ENCODE assay signal across 6 mouse cellular contexts in genomic region chr4:126983736-126984525, GRCm38 (mm10). TPM values are rescaled to one million over a fixed set of nuclear protein-coding genes. Genes with fewer than 3 reads are reported as not detected.
DNase-seq lines count a peak whose midpoint lies in the region; TF ChIP-seq lines count a peak whose summit lies in the region.
"Not testable (repeated sequence)": the region's sequence is repeated elsewhere in the genome, so short reads cannot be mapped to it uniquely, and the experiment has no call there.

No protein-coding gene starts in this region.

- not testable (repeated sequence) for TF ChIP-seq CTCF in C2C12 (IDR thresholded peaks at IDR 0.05; ENCODE audit: control insufficient read depth, insufficient read depth, insufficient read length)

- H3K27ac ChIP-seq in ES-E14 (ENCODE audit: insufficient read depth, low read depth, low read length, poor library complexity, severe bottlenecking) = peak overlapping the region; percentile 25; the same call in 1 of the 2 replicates

- not testable (repeated sequence) for H3K9me3 ChIP-seq in ES-E14 (ENCODE audit: control insufficient read depth, insufficient read depth, low read depth, low read length)

- not testable (repeated sequence) for H3K79me2 ChIP-seq in C2C12 (ENCODE audit: control insufficient read depth, insufficient read depth)

- not testable (repeated sequence) for H3K36me3 ChIP-seq in C2C12 (ENCODE audit: control insufficient read depth, insufficient read depth); ES-E14 (ENCODE audit: control insufficient read depth, insufficient read depth, low read length, poor library complexity, severe bottlenecking)

- not testable (repeated sequence) for H3ac ChIP-seq in C2C12 (ENCODE audit: control insufficient read depth, insufficient read length, low read depth)

- H3K4me3 ChIP-seq in C2C12 (ENCODE audit: insufficient read depth, poor library complexity, severe bottlenecking); ES-E14 (ENCODE audit: insufficient read depth in 1 of 2, low read depth in 1 of 2, low read length in 2 of 2, poor library complexity in 1 of 2, severe bottlenecking in 1 of 2): not testable (repeated sequence)

- H3K4me1 ChIP-seq in ES-E14 (ENCODE audit: control insufficient read depth in 2 of 2, insufficient read depth in 2 of 2, low read length in 2 of 2, poor library complexity in 1 of 2) = not testable (repeated sequence)

- DNase-seq in ES-E14 (ENCODE audit: low read depth, low spot score) = not testable (repeated sequence)
- DNase-seq in ZHBTc4 (ENCODE audit: low read depth, low spot score) = peak; percentile 63
- peak; percentile 71 for DNase-seq in adrenal gland, adult 2 months
- peak; percentile 42 for DNase-seq in adrenal gland, postnatal 14 days
- DNase-seq in heart, adult 11 months = peak; percentile 29

- H3K27me3 ChIP-seq in C2C12 (ENCODE audit: control insufficient read depth, insufficient read depth, insufficient read length) = not testable (repeated sequence)

- in situ Hi-C loops in ES-E14 (cut with MboI; ENCODE audit: low sequenced_read_pairs in 2 of 2, unreplicated experiment in 2 of 2) = not testable (repeated sequence)

- not testable (repeated sequence) for H3K9ac ChIP-seq in ES-E14 (ENCODE audit: insufficient read depth, low read depth, low read length, poor library complexity, severe bottlenecking)

- not testable (repeated sequence) for H3K79me3 ChIP-seq in C2C12 (ENCODE audit: low read depth)

TF ChIP-seq in C2C12, 6 proteins besides CTCF, POLR2A, EP300 and RAD21:
- peak; percentile 10 for TF ChIP-seq CEBPB (IDR thresholded peaks at IDR 0.05; ENCODE audit: low read depth)

TF ChIP-seq in ES-E14, 5 proteins besides CTCF, POLR2A, EP300 and RAD21:
- 0 out of 2 replicates have a peak, but pooled peaks have one; percentile 11 for TF ChIP-seq ZNF384 (IDR thresholded peaks at IDR 0.05; ENCODE audit: low read depth, low read length)
- peak; percentile 82 for TF ChIP-seq MAFK (IDR thresholded peaks at IDR 0.05; ENCODE audit: insufficient read depth, low read depth, low read length)

RNA-seq across cellular contexts. Expression of gene Zmym4, which starts 16.0 kb away (rescaled TPM):
- 6.7 TPM for polyA plus RNA-seq in C2C12 (2012; fragmentation: generic; extraction: Trizol)
- total RNA-seq in ES-E14 (2012; rRNA removed) = 40.5 and 44.0 TPM in 2 replicates
- total RNA-seq in adrenal gland, adult 2 months (2021) = 10 to 100 TPM; 32.9 to 38.5 TPM
- 2.9 and 3.4 TPM in 2 replicates for polyA plus RNA-seq in adrenal gland, adult 2 months (2012; rRNA removed)
- 37.1 and 40.0 TPM in 2 replicates for total RNA-seq in adrenal gland, postnatal 14 days (2021)

RNA-seq across cellular contexts. Expression of gene Sfpq, which starts 37.2 kb away (rescaled TPM):
- polyA plus RNA-seq in C2C12 (2012; fragmentation: generic; extraction: Trizol) = 147 TPM
- 337 and 384 TPM in 2 replicates for total RNA-seq in ES-E14 (2012; rRNA removed)
- 100 to 1,000 TPM; 122 to 268 TPM for total RNA-seq in adrenal gland, adult 2 months (2021)
- polyA plus RNA-seq in adrenal gland, adult 2 months (2012; rRNA removed) = 67.9 and 79.2 TPM in 2 replicates
- total RNA-seq in adrenal gland, postnatal 14 days (2021) = 286 and 302 TPM in 2 replicates
